Mouse (Mus musculus) ovary, postnatal 36 days (tissue): ENCODE results near the gene Prrc2b.

Experiments used
- DNase-seq: peaks from one replicate; pipeline ENCODE4 v3.0.0; 2022; ENCODE audit warnings: low spot score, mixed read lengths

Prrc2b gene

GRCm38 (mm10) chr2:32282727-32283126, 131.8 kb downstream of the Prrc2b start:
- peak; percentile 62 for DNase-seq

DNA sequence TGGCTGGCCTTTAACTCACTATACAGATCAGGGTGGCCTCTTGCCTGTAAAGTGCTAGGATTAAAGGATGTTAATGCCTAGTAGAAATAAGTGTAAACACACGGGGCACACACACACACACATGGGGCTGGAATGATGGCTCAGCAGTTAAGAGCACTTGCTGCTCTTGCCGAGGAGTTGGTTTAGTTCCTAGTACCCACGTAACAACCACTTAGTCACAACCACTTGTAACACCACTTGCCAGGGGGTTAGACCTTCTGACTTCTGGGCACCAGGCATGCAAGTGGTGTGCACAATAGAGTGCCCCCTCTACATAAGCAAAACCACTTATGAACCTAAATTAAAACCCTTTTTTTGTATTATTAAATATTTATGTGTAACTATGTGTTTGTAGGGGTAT, 133.1 kb downstream of the Prrc2b start:
- DNase-seq, result no peak
